Mouse (Mus musculus): ENCODE measurements at regions not wholly inside any gene's neighbourhood (a gene's known extent, or its start where the extent isn't known, plus 50 kb on each side); places are given as distances from the start of the nearest gene placed in this dataset.
"Not testable (repeated sequence)": the region's sequence is repeated elsewhere in the genome, so short reads cannot be mapped to it uniquely, and the experiment has no call there.

- no peak for DNase-seq
Measured at GRCm38 (mm10) chr17:84844950-84845349, 54.4 kb upstream of the Lrpprc start.

DNA sequence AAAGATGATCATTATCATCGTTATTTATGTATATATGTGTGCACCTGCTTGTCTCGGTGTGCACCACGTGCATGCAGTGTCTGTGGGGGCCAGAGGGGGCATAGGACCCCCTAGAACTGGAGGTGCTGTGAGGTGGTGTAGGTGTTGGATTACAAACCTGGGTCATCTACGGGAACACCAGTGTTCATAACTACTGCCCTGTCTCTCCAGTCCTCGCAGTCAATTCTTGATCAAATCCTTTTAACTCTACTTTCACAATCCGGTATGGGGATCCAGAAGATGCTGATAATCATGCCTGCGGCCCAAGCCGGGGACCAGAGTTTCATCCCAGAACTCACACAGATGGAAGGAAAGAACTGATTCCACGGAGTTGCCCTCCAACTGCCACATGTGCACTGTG lies 55.6 kb upstream of the Lrpprc start:
- DNase-seq: no peak

DNA sequence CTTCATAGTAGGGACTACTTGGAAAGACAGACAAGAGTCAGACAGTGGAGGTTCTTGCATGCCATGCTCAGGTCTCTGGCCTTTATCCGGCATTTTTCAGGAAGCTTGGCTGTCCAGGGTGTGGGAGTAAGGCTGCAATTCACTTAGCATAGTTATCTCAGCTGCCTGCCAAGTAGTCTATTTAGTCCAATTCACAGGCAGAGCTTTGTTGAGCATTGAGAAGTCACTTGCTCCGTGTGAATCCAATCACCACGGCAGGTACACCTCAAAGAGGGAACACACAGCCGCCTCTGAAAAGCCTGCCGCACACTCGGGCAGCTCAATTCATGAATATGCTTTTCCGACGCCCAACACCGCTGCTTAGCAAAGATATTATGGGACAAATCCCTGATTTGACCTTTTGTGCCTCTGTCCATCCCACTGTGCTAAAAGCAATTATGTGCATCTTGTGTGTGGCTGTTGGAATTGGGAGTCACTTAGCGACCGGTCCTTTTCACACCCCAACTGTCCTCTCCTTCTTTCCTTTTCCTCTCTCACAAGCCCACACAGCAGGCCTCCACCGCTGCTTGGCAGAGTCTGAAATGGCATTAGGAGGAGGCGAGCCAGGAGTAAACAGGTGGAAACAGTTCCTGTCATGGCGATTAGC lies 57.9 kb upstream of the Lrpprc start:
- DNase-seq: no peak

DNA sequence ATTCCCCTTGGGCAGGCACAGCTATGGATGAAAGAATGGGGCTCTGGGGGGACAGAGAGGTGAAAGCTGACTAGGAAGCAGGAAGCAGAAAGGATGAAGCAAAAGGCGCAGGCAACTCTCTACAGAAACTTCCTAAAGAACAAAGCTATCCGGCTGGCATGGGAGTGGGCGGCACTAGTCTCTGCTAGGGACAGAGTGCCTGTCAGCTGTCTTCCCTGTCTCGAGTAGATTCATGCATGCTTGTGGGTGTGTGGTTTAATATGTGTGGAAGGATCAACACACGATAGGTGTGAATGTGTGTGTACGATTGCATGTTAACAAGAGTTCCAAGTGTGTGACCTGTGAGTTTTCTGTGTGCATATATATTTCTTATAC lies 58.4 kb upstream of the Lrpprc start:
- no peak for DNase-seq

DNA sequence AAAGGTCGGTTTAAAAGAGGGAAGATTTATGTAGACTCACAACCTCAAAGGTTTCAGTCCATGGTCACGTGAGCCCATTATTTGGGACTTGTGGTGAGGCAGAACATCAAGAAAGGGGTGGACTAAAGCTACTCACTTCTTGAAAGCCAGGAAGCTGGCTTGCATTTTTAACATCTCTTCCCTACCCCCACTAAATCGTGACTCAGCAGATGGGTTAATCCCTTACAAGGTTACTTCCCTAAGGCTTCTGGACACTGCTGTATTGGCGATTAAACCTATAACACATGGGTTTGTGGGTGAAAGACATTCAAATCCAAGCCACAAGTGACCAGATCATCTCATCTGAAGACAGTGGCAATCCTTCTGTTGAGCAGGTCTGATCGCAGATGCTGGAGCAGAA lies 59.9 kb upstream of the Lrpprc start:
- DNase-seq: no peak

DNA sequence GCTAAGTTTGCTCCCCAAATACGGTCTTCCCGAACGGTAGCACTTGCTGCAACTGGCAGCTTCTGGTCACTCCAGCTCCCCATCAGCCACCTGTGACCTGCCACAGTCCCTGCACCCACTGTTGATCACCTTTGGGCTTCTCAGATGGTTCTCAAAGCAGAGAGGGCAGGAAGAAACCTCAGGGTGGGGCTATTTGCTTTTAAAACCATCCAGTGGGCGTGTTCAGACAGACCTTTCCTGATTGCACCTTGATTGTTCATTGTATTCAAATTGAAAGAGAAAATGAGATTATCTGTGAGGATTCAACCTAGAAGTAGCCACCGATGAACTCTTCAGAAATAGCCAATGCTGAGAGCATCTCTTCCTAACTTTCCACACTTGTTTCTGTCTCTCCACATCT lies 60.3 kb upstream of the Lrpprc start:
- no peak for DNase-seq

GRCm38 (mm10) chr17:84856971-84857370 lies 66.4 kb upstream of the Lrpprc start:
- DNase-seq: no peak

DNA sequence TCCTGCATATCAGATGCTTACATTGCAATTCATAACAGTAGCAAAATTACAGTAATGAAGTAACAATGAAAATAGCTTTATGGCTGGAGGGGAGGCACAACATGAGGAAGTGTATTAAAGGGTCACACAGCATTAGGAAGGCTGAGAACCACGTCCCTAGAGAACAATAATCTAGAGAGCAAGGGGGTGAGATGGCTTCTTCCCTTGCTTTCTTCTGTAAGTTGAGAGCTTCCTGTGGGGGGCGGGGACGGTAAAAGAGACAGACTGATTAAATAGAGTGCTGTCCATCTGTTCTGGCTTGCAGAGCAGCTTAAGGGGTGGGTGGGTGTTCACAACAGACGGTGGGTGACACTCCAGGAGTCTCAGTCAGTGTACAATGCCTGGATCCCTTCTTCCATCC lies 68.2 kb upstream of the Lrpprc start:
- DNase-seq: no peak

DNA sequence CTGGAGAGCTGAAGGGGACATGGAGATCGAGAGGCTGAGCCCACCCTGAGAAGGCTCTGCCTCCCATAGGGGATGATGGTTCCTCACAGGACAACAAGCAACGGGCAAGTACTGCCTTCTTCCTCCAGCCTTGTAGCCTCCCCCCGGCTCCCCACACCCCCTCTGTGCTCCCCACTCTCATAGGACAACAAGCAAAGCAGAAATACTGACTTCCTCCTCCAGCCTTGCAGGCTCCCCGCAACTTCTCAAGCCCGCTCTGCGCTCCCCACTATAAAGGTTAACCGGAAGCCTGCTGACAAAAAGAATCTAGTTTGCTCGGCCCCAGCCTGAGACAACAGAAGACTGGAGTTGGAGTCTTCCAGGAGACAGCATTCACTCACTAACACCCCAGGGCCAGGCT lies 69.3 kb upstream of the Lrpprc start:
- DNase-seq: no peak

DNA sequence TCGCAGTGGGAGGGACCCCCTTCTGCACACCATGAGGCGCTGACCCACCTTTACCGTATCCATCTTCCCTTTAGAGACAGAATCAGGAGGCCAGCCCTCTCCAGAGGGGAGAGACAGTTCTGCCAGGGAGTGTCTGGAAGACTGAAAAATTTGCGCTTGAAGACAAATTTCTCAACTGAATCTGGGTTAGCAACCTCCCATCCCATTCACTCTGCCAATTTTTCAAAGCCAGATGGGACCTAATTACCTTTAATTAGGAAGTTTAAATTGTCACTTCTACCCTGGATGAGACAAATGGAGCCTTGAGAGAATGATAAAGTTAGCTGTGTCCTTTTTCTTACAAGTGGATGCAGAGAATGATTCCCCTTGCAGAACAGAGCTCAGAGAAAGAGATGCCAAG lies 70.2 kb upstream of the Lrpprc start:
- no peak for DNase-seq

DNA sequence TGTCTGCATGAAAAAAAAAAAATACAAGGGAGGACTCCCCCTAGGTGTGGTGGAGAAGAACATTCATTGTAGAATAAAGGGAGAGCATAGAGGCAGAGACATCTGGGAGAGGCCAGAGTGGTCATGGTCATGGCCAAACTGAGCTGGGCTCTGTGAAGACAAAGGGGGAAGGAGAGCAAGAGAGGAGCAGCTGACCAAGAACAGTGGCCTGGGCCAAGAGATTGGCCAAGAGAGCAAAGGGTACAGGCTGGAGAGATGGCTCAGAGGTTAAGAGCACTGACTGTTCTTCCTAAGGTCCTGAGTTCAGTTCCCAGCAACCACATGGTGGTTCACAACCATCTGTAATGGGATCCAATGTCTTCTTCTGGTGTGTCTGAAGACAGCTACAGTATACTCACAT lies 73.6 kb upstream of the Lrpprc start:
- DNase-seq: not testable (repeated sequence)

- DNase-seq: no peak
Measured at GRCm38 (mm10) chr17:84865158-84865557, 74.6 kb upstream of the Lrpprc start.

- no peak for DNase-seq
Measured at GRCm38 (mm10) chr17:84865566-84865965, 75.0 kb upstream of the Lrpprc start.

- DNase-seq: no peak
Measured at GRCm38 (mm10) chr17:84869074-84869722, 78.6 kb upstream of the Lrpprc start.

DNA sequence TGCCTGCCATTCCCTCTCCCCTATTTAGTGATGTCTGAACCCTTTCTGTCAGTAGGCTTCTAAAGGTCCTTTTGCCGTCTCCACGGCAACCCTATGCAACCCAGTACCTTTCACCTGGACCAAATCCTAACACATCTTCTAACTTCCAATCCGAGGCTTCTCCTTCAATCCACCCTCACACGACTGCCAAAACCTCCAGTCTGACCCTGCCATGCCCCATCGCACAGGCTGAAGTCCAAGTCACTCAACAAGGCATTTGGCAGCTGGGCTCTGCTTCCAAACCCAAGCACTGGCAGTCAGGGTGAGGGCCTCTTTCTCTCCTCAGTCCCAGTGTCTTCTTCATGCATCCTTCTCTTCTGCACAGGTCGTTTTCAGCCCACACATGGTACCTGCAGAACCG lies 83.0 kb upstream of the Lrpprc start:
- DNase-seq: no peak

DNA sequence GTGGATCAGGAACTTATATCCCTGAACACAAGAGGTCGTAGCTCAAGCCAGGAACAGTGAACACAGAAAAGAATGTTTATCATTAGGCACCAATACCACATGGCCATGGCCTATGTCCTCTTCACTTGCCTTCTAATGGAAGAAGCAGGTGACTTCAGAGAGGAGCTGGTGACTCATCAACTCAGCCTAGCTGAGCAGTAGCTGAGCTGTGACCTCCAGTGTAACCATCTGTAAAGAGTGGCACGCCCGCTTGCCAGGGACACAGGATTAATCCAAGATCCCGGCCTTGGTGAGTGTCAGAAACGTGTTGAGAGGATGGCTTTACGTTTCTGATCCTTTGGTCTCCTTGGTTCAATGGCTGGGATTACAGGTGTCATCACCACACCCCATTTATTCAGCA lies 82.0 kb upstream of the Ppm1b start:
- no peak for DNase-seq

DNA sequence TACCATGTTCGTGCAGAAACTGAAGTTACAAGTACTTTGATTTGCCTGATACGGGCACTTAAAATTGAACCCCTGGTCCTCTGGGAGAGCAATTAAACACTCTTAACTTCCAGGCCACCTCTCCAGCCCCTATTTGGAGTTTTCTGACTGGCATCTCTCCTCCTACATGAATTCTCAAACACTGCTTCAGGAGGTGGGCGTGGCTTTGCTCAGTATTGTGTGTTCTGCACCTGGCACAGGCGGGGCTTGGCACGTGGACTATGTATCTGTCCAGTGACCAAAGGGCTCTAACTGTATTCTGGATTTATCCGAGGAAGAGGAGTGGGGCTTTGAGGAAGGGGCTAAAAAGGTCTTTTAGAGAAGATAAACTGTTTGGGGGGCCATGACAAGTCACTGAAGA lies 81.5 kb upstream of the Ppm1b start:
- no peak for DNase-seq

- no peak for DNase-seq
Measured at GRCm38 (mm10) chr17:84876037-84876436, 80.5 kb upstream of the Ppm1b start.

DNA sequence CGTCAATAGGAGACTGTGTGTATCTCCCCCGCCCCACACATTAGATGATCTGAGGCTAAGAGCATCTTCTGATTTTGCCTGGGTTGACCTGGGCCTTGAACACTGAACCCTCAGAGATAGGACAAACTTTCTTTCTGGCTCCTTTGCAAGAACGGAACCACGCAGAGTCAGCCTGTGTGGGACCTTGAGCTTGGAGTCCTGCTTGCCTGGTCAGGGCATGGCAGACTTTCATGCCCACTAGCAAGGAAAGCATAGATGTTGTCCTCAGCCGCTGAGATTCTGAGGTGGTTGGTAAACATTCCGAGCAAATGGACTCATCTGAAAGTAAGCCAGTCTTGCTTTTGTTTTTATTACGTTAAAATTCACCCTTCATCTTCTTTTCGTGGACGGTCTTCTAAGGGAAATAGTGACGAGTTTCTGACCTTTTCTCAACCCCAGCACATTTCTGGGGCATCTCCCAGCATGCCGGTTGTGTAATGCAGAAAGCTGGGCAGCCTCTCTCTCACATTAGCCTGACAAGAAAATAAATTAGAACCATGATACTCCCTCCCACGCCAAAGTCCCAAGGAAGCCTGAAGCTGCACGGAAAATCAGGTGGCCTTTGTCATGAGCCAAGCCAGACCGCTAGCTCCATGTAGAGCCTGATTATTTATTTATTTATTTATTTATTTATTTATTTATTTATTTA lies 79.2 kb upstream of the Ppm1b start:
- DNase-seq: no peak

DNA sequence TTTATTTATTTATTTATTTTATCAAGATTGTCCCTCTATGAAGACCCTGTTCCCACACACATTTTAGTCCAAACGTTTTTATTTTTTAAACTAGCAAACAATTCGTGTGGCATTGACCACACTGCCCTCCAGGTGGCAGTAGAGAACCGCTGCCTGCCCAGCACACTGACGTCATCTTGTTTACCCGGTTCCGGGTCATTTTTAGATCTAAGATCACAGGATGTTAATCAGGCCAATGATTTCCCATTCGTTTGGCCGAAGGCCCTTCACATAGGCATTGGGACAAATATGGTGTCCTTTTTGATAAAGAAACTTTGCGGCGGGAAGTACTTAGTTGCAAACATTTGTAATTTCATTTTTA lies 78.7 kb upstream of the Ppm1b start:
- peak; percentile 57 for DNase-seq

- no peak for DNase-seq
Measured at GRCm38 (mm10) chr17:84878316-84878715, 78.2 kb upstream of the Ppm1b start.

DNA sequence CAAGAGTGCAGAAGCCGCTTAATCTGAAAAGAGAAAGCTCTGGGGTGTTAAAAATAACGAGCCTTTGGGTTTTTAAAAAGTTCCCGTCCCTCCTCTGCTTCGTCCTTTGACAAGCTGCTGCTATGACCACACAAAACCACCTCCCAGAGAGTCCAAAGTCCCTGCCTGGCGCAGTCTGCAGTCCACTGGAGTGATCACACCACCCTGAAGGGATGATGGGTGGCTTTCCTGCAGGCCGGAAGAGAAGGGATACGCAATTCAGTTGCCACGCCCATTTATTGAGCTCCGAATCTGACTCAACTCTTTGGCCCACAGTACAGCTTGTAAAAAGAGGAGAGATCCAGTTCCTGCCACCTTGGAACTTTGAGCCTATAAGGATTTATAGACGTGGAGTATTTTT lies 77.4 kb upstream of the Ppm1b start:
- no peak for DNase-seq

- DNase-seq: no peak
Measured at GRCm38 (mm10) chr17:84880946-84881345, 75.6 kb upstream of the Ppm1b start.

- DNase-seq: no peak
Measured at GRCm38 (mm10) chr17:84888525-84888924, 68.0 kb upstream of the Ppm1b start.
